Mouse (Mus musculus) neural tube, embryonic 12.5 days (tissue): ENCODE results near the gene Cyp2d22. TPM values are rescaled to one million over a fixed set of nuclear protein-coding genes. Genes with fewer than 3 reads are reported as not detected.
"Not testable (repeated sequence)": the region's sequence is repeated elsewhere in the genome, so short reads cannot be mapped to it uniquely, and the experiment has no call there.

Experiments used
- ATAC-seq: fragments of 200-750 bp; cut with Nextera tagmentation; 2 replicates; pipeline ENCODE4 v1.8.0; 2017; ENCODE audit warnings: low read depth, mild to moderate bottlenecking, moderate TSS enrichment, moderate library complexity; ENCODE audit not compliant: low FRiP score
- H3K27ac ChIP-seq: fragments of 300-500 bp; sonication (generic); 2 replicates; pipeline ENCODE4 v1.5.1; 2016
- H3K27me3 ChIP-seq: fragments of 300-500 bp; sonication (generic); replicated peaks from 2 replicates; pipeline ENCODE4 v1.6.1; 2016; ENCODE audit warnings: mild to moderate bottlenecking
- H3K36me3 ChIP-seq: fragments of 300-500 bp; sonication (generic); 2 replicates; pipeline ENCODE4 v1.6.1; 2016; ENCODE audit warnings: mild to moderate bottlenecking
- H3K4me1 ChIP-seq: fragments of 300-500 bp; sonication (generic); 2 replicates; pipeline ENCODE4 v1.6.1; 2016
- H3K4me2 ChIP-seq: fragments of 300-500 bp; sonication (generic); replicated peaks from 2 replicates; pipeline ENCODE4 v1.6.1; 2016; ENCODE audit warnings: mild to moderate bottlenecking
- H3K4me3 ChIP-seq: fragments of 300-500 bp; sonication (generic); 2 replicates; pipeline ENCODE4 v1.5.1; 2016
- H3K9ac ChIP-seq: fragments of 300-500 bp; sonication (generic); 2 replicates; pipeline ENCODE4 v1.6.1; 2016; ENCODE audit warnings: mild to moderate bottlenecking
- H3K9me3 ChIP-seq: fragments of 300-500 bp; sonication (generic); 2 replicates; pipeline ENCODE4 v1.6.1; 2016; ENCODE audit warnings: mild to moderate bottlenecking
- WGBS: fragments of 180-500 bp; shearing (Covaris S2); methylation state at CpG from one replicate; pipeline ENCODE4 v1.1.7; 2016; 5-methylcytosine and 5-hydroxymethylcytosine counted together
- polyA plus RNA-seq: library from polyadenylated mRNA; unstranded; fragments of >200 nt; fragmentation: Nextera tagmentation; extraction: Ambion mirVana; gene quantifications from 2 replicates; pipeline ENCODE4 v1.2.1, GENCODE M21; 2016

Cyp2d22 gene
- polyA plus RNA-seq, 1 experiment from 2014 or later, result 2.9 TPM

GRCm38 (mm10) chr15:82395955-82396354, 15.9 kb upstream of the Cyp2d22 start:
- not testable (repeated sequence) for H3K4me3 ChIP-seq, H3K4me1 ChIP-seq, H3K9ac ChIP-seq, H3K27me3 ChIP-seq, H3K9me3 ChIP-seq, H3K4me2 ChIP-seq, H3K36me3 ChIP-seq, ATAC-seq, H3K27ac ChIP-seq
- 88% methylated on average over 3 of the region's 3 CpGs for WGBS

GRCm38 (mm10) chr15:82393922-82394321, 13.9 kb upstream of the Cyp2d22 start, which contains the start of gene Cyp2d11:
Cyp2d11 (minus strand) TSS chr15:82394022.
- not testable (repeated sequence) for ATAC-seq, H3K27ac ChIP-seq, H3K4me1 ChIP-seq, H3K4me2 ChIP-seq, H3K4me3 ChIP-seq, H3K27me3 ChIP-seq, H3K36me3 ChIP-seq, H3K9me3 ChIP-seq, H3K9ac ChIP-seq
- WGBS, result 84% methylated on average over 2 of the region's 2 CpGs

- not testable (repeated sequence) for H3K4me1 ChIP-seq, H3K36me3 ChIP-seq, H3K9me3 ChIP-seq, H3K9ac ChIP-seq, H3K27me3 ChIP-seq, ATAC-seq, H3K27ac ChIP-seq, H3K4me3 ChIP-seq, H3K4me2 ChIP-seq
- WGBS, result 91% methylated on average over 10 of the region's 10 CpGs
These were observed 9.9 kb upstream of the Cyp2d22 start for GRCm38 (mm10) chr15:82389916-82390315.

- Histone ChIP-seq H3K27ac (no peak overlapping the region), H3K4me2 (no peak overlapping the region), H3K9ac (no peak overlapping the region), H3K4me3 (no peak overlapping the region), H3K9me3 (no peaks in the 10 kb centered on the region), H3K27me3 (no peaks in the 10 kb centered on the region), H3K36me3 (no peaks in the 10 kb centered on the region), H3K4me1 (peaks cover 4% of the 10 kb centered on the region)
- WGBS, result 97% methylated on average over 2 of the region's 2 CpGs
- no peak for ATAC-seq
These were observed 5.7 kb upstream of the Cyp2d22 start for GRCm38 (mm10) chr15:82385729-82386128.

GRCm38 (mm10) chr15:82382441-82382840, 2.4 kb upstream of the Cyp2d22 start:
- Histone ChIP-seq H3K4me3 (no peak overlapping the region), H3K9me3 (no peaks in the 10 kb centered on the region), H3K27ac (no peak overlapping the region), H3K27me3 (no peaks in the 10 kb centered on the region), H3K9ac (no peak overlapping the region), H3K4me1 (peaks cover 10% of the 10 kb centered on the region), H3K4me2 (no peak overlapping the region), H3K36me3 (no peaks in the 10 kb centered on the region)
- ATAC-seq, result no peak
- 86% methylated on average over 2 of the region's 2 CpGs for WGBS

GRCm38 (mm10) chr15:82380714-82381062, 628 bp upstream of the Cyp2d22 start:
- Histone ChIP-seq H3K9ac (peak overlapping the region; percentile 33; the same call in 1 of the 2 replicates), H3K9me3 (no peaks in the 10 kb centered on the region), H3K4me2 (peak overlapping the region; percentile 65), H3K36me3 (no peaks in the 10 kb centered on the region), H3K4me3 (peak overlapping the region; percentile 34), H3K4me1 (peaks cover 10% of the 10 kb centered on the region), H3K27me3 (no peaks in the 10 kb centered on the region), H3K27ac (no peak overlapping the region)
- 34% methylated on average over 7 of the region's 7 CpGs for WGBS
- ATAC-seq, result no peak

GRCm38 (mm10) chr15:82379511-82379870, 569 bp downstream of the Cyp2d22 start:
- no peak overlapping the region for H3K9ac ChIP-seq
- peak; percentile 48; the same call in 1 of the 2 replicates for ATAC-seq
- WGBS, result 27% methylated on average over 7 of the region's 7 CpGs
- peaks cover 10% of the 10 kb centered on the region for H3K4me1 ChIP-seq
- no peaks in the 10 kb centered on the region for H3K36me3 ChIP-seq
- H3K4me2 ChIP-seq, result peak overlapping the region; percentile 65
- no peaks in the 10 kb centered on the region for H3K27me3 ChIP-seq
- H3K27ac ChIP-seq, result no peak overlapping the region
- peak overlapping the region; percentile 34 for H3K4me3 ChIP-seq
- H3K9me3 ChIP-seq, result no peaks in the 10 kb centered on the region

GRCm38 (mm10) chr15:82378261-82379180, 1.5 kb downstream of the Cyp2d22 start:
- Histone ChIP-seq H3K27me3 (no peaks in the 10 kb centered on the region), H3K9me3 (no peaks in the 10 kb centered on the region), H3K36me3 (no peaks in the 10 kb centered on the region), H3K27ac (no peak overlapping the region), H3K4me3 (no peak overlapping the region), H3K4me1 (peaks cover 10% of the 10 kb centered on the region), H3K9ac (no peak overlapping the region), H3K4me2 (no peak overlapping the region)
- no peak for ATAC-seq
- 47% methylated on average over 15 of the region's 15 CpGs for WGBS

GRCm38 (mm10) chr15:82377701-82378100, 2.4 kb downstream of the Cyp2d22 start:
- no peak for ATAC-seq
- WGBS, result 81% methylated on average over 5 of the region's 5 CpGs

GRCm38 (mm10) chr15:82376393-82377138, 3.5 kb downstream of the Cyp2d22 start:
- Histone ChIP-seq H3K27ac (no peak overlapping the region), H3K4me3 (no peak overlapping the region), H3K27me3 (no peaks in the 10 kb centered on the region), H3K9me3 (no peaks in the 10 kb centered on the region), H3K9ac (no peak overlapping the region), H3K4me2 (no peak overlapping the region), H3K36me3 (no peaks in the 10 kb centered on the region), H3K4me1 (peaks cover 10% of the 10 kb centered on the region)
- ATAC-seq, result no peak
- WGBS, result 69% methylated on average over 17 of the region's 17 CpGs

More at GRCm38 (mm10) chr15:82377701-82378100, 2.4 kb downstream of the Cyp2d22 start:
- H3K27ac ChIP-seq, result no peak overlapping the region
- peaks cover 10% of the 10 kb centered on the region for H3K4me1 ChIP-seq
- no peak overlapping the region for H3K4me2 ChIP-seq
- no peak overlapping the region for H3K9ac ChIP-seq
- no peaks in the 10 kb centered on the region for H3K36me3 ChIP-seq
- no peak overlapping the region for H3K4me3 ChIP-seq
- H3K27me3 ChIP-seq, result no peaks in the 10 kb centered on the region
- no peaks in the 10 kb centered on the region for H3K9me3 ChIP-seq

GRCm38 (mm10) chr15:82375855-82376254, 4.2 kb downstream of the Cyp2d22 start:
- Histone ChIP-seq H3K27ac (no peak overlapping the region), H3K4me2 (no peak overlapping the region), H3K9me3 (no peaks in the 10 kb centered on the region), H3K36me3 (no peaks in the 10 kb centered on the region), H3K4me1 (peaks cover 7% of the 10 kb centered on the region), H3K4me3 (no peak overlapping the region), H3K9ac (no peak overlapping the region), H3K27me3 (no peaks in the 10 kb centered on the region)
- 86% methylated on average over 9 of the region's 9 CpGs for WGBS
- no peak for ATAC-seq

GRCm38 (mm10) chr15:82374437-82374836, 5.6 kb downstream of the Cyp2d22 start:
- no peak for ATAC-seq
- no peak overlapping the region for H3K9ac ChIP-seq

More at GRCm38 (mm10) chr15:82374437-82374836, 5.6 kb downstream of the Cyp2d22 start:
- H3K36me3 ChIP-seq, result no peaks in the 10 kb centered on the region
- no peak overlapping the region for H3K4me2 ChIP-seq
- no peak overlapping the region for H3K4me3 ChIP-seq
- 74% methylated on average over 5 of the region's 5 CpGs for WGBS
- H3K27me3 ChIP-seq, result no peaks in the 10 kb centered on the region
- no peak overlapping the region for H3K27ac ChIP-seq
- H3K9me3 ChIP-seq, result no peaks in the 10 kb centered on the region
- no peaks in the 10 kb centered on the region for H3K4me1 ChIP-seq
